Mouse (Mus musculus) embryonic facial prominence, embryonic 15.5 days (tissue): ENCODE measurements around the gene Gm49369. TPM values are rescaled to one million over a fixed set of nuclear protein-coding genes. Genes with fewer than 3 reads are reported as not detected.

Experiments used
- ATAC-seq: fragments of 200-750 bp; cut with Nextera tagmentation; 2 replicates; pipeline ENCODE4 v1.8.0; 2017; ENCODE audit warnings: low read depth, moderate TSS enrichment; ENCODE audit not compliant: insufficient number of reproducible peaks, low FRiP score, low TSS enrichment
- H3K27ac ChIP-seq: fragments of 300-500 bp; sonication (generic); replicated peaks from 2 replicates; pipeline ENCODE4 v1.5.1; 2015; ENCODE audit warnings: mild to moderate bottlenecking, inconsistent platforms
- H3K27me3 ChIP-seq: fragments of 300-500 bp; sonication (generic); 2 replicates; pipeline ENCODE4 v1.6.1; 2015; ENCODE audit warnings: inconsistent platforms
- H3K36me3 ChIP-seq: fragments of 300-500 bp; sonication (generic); 2 replicates; pipeline ENCODE4 v1.6.1; 2015; ENCODE audit warnings: mild to moderate bottlenecking, inconsistent platforms
- H3K4me1 ChIP-seq: fragments of 300-500 bp; sonication (generic); 2 replicates; pipeline ENCODE4 v1.6.1; 2015; ENCODE audit warnings: inconsistent platforms
- H3K4me2 ChIP-seq: fragments of 300-500 bp; sonication (generic); replicated peaks from 2 replicates; pipeline ENCODE4 v1.6.1; 2015; ENCODE audit warnings: mild to moderate bottlenecking, inconsistent platforms
- H3K4me3 ChIP-seq: fragments of 300-500 bp; sonication (generic); replicated peaks from 2 replicates; pipeline ENCODE4 v1.5.1; 2015; ENCODE audit warnings: mild to moderate bottlenecking, inconsistent platforms
- H3K9ac ChIP-seq: fragments of 300-500 bp; sonication (generic); 2 replicates; pipeline ENCODE4 v1.6.1; 2015; ENCODE audit warnings: inconsistent platforms
- H3K9me3 ChIP-seq: fragments of 300-500 bp; sonication (generic); replicated peaks from 2 replicates; pipeline ENCODE4 v1.6.1; 2016; ENCODE audit warnings: inconsistent platforms
- WGBS: fragments of 180-500 bp; shearing (Covaris S2); methylation state at CpG from one replicate; pipeline ENCODE4 v1.1.7; 2015; 5-methylcytosine and 5-hydroxymethylcytosine counted together
- polyA plus RNA-seq: library from polyadenylated mRNA; unstranded; fragments of >200 nt; fragmentation: Nextera tagmentation; extraction: Ambion mirVana; gene quantifications from 2 replicates; pipeline ENCODE4 v1.2.1, GENCODE M21; 2015

Gene Gm49369
- polyA plus RNA-seq, 1 experiment from 2014 or later = not detected

DNA sequence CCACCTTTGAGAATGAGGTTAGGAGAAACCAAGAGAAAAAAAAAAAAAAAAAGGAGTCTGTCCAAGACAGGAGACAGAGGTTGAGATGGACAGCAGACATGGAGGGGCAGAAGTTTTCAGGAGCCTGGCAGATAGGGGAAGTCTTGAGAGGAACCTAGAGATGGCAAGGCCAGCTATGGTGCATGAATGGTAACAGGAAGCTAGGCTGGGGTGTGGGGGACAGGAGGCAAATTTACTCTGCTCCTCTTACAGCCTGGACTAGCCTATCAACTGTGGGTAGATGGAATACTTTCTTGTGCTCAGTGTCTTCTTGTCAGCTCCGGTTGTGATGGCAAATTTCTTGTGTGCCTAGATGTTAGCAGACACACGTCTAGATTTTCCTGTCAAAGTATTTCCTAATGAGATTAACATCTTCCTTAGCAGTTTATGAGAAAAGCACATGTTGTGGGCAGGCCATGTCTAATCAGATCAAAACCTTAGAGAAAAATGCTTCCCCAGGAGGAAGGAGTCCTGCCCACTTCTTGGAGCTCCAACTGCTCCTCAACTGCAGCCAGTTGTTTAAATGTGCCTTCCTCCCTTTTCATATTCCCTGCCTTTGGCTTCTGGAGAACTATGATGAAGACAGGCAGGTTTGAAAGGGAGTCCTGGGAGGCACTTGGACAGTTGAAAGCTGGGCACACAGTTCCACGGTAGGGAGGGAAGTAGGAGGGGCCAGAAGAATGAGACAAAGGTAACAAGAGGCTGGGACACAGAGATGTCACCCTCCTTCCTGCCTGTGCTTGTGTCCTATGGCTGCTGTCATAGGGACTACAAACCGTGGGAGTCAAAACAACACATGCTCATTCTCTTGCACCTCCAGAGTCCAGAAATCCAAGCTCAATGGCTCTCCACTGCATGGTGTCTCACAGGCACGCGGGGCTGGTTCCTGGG lies 12.1 kb upstream of the Gm49369 start:
- Histone ChIP-seq H3K27ac (no peak overlapping the region), H3K36me3 (no peaks in the 10 kb centered on the region), H3K27me3 (no peaks in the 10 kb centered on the region), H3K9me3 (no peaks in the 10 kb centered on the region), H3K4me1 (no peaks in the 10 kb centered on the region), H3K9ac (no peak overlapping the region), H3K4me2 (no peak overlapping the region), H3K4me3 (no peak overlapping the region)
- WGBS = 55% methylated on average over 6 of the region's 6 CpGs
- ATAC-seq = no peak

DNA sequence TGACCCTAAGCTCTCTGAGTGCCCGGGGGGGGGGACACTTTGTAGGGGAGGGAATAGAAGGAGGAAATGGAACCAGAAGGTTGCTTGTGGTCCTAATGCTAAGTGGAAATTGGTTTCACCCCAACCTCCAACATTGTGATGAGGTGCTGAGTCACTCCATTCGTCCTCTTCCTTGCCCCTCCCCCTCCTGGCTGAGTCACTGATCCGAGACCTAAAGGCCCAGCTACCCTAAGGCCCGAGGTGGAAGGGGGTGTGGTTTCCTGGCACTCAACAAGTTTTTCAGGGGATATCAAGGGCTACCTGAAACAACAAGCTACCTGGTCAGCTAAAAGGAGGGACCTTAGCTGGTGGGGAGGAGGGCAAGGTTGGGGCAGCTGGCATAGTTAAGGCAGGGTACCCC lies 10.7 kb upstream of the Gm49369 start:
- Histone ChIP-seq H3K9me3 (no peaks in the 10 kb centered on the region), H3K4me2 (no peak overlapping the region), H3K4me1 (0 out of 2 replicates have a peak, but pooled peaks cover 3% of the 10 kb centered on the region), H3K36me3 (no peaks in the 10 kb centered on the region), H3K9ac (no peak overlapping the region), H3K4me3 (no peak overlapping the region), H3K27me3 (no peaks in the 10 kb centered on the region), H3K27ac (no peak overlapping the region)
- 28% methylated on average over 4 of the region's 4 CpGs for WGBS
- no peak for ATAC-seq

GRCm38 (mm10) chr7:142391609-142392008 lies 9.1 kb upstream of the Gm49369 start:
- no peaks in the 10 kb centered on the region for H3K36me3 ChIP-seq
- no peaks in the 10 kb centered on the region for H3K9me3 ChIP-seq
- H3K4me2 ChIP-seq = no peak overlapping the region
- WGBS = 56% methylated on average over 4 of the region's 4 CpGs
- no peak for ATAC-seq
- H3K4me3 ChIP-seq = no peak overlapping the region
- H3K27me3 ChIP-seq = no peaks in the 10 kb centered on the region
- no peak overlapping the region for H3K9ac ChIP-seq
- H3K4me1 ChIP-seq = peaks cover 12% of the 10 kb centered on the region
- no peak overlapping the region for H3K27ac ChIP-seq

DNA sequence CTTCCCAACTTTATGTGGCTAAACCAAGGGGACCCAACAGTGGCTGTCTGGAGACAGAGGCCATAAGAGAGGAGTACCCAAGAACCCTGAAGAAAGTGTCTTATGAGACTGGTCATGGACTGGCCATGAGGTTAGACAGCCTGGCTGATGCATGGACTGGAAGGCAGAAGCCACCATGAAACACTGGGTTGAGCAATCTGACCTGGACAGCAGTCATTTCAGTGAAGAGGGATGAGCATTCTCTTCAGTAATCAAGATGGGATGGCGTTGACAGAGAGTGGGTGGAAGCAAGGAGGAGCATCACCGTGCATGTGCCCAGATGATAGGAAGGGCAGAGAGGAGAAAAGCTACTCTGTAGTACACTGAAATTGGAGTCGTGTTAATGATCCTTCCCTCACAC lies 8.6 kb upstream of the Gm49369 start:
- H3K4me1 ChIP-seq = peaks cover 17% of the 10 kb centered on the region
- H3K9ac ChIP-seq = no peak overlapping the region
- no peak overlapping the region for H3K27ac ChIP-seq
- no peak for ATAC-seq
- no peak overlapping the region for H3K4me2 ChIP-seq
- 80% methylated on average over 3 of the region's 3 CpGs for WGBS
- H3K4me3 ChIP-seq = no peak overlapping the region
- H3K36me3 ChIP-seq = no peaks in the 10 kb centered on the region
- H3K9me3 ChIP-seq = no peaks in the 10 kb centered on the region
- no peaks in the 10 kb centered on the region for H3K27me3 ChIP-seq

- no peak overlapping the region for H3K4me3 ChIP-seq
- H3K9ac ChIP-seq = no peak overlapping the region
- peaks cover 5% of the 10 kb centered on the region; the same call in 1 of the 2 replicates for H3K36me3 ChIP-seq
- 85% methylated on average over 3 of the region's 3 CpGs for WGBS
- H3K4me2 ChIP-seq = no peak overlapping the region
- H3K4me1 ChIP-seq = peaks cover 26% of the 10 kb centered on the region
- H3K27ac ChIP-seq = no peak overlapping the region
- H3K27me3 ChIP-seq = no peaks in the 10 kb centered on the region
- no peak for ATAC-seq
- no peaks in the 10 kb centered on the region for H3K9me3 ChIP-seq
These were observed 7.6 kb upstream of the Gm49369 start for GRCm38 (mm10) chr7:142389961-142390650.

- Histone ChIP-seq H3K27me3 (no peaks in the 10 kb centered on the region), H3K4me2 (no peak overlapping the region), H3K4me3 (no peak overlapping the region), H3K9ac (no peak overlapping the region), H3K4me1 (peaks cover 26% of the 10 kb centered on the region), H3K36me3 (peaks cover 18% of the 10 kb centered on the region), H3K9me3 (no peaks in the 10 kb centered on the region), H3K27ac (no peak overlapping the region)
- ATAC-seq = no peak
- 94% methylated on average over 2 of the region's 2 CpGs for WGBS
These were observed 6.3 kb upstream of the Gm49369 start for GRCm38 (mm10) chr7:142388740-142389139.

DNA sequence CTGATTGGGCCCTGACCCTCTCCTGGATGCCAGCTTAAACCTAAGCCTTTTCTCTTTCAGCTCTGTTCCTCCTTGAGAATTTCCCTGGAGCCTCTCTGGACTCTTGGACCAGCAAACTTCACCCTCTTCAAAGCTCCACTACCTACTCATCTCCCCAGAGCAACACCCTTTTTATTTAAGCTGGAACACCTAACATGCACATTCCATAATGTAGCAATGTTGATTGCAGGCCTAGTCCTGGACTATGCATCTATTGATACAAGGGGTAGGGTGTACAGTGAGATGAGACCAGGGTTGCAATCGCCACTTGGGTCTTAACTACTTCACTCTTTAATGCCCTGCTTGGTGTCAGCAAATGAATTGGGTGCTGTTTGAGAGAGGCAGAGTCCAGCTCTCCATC lies 5.7 kb upstream of the Gm49369 start:
- Histone ChIP-seq H3K36me3 (peaks cover 24% of the 10 kb centered on the region), H3K4me3 (peak overlapping the region; percentile 87), H3K9ac (no peak overlapping the region), H3K4me2 (peak overlapping the region; percentile 84), H3K9me3 (no peaks in the 10 kb centered on the region), H3K27ac (peak overlapping the region; percentile 74), H3K4me1 (peaks cover 26% of the 10 kb centered on the region), H3K27me3 (no peaks in the 10 kb centered on the region)
- ATAC-seq = no peak
- 95% methylated on average over 1 of the region's 1 CpGs for WGBS

DNA sequence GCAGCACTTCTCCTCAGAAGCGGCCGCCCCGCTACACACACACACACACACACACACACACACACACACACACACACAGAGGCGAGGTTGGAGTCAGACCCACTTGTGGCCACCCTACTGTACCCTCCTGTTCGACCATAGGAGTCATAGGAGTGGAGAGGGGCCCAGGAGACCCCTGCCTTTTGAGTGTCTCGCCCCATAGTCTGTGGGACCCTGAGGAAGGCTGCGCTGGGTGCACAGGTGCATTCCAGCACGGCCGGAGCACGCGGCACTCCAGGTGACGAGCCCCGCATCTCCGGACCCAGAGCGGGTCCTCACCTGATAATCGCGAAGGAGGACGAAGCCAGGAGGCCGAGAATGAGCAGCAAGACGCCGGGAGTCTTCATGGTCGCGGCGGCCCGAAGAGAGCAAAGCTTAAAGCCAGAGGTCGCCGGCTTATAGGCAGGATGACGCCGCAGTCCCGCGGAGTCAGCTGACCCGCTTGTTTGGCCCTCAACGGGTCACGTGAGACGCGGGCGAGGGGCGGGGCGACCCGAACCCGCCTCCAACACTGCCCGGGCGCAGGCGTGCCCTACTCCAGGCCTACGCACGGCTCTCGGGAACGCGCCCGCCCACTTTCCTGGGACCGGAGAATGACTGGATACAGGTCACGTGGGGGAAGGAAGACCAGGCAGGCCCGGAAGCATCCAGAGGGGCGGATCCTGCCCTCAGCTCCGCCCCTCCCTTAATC lies 5.1 kb upstream of the Gm49369 start, which contains the start of gene Ctsd:
Gene Ctsd, minus strand, starts transcription at position 620 of the 730 bp plus-strand sequence.
- Histone ChIP-seq H3K36me3 (peaks cover 30% of the 10 kb centered on the region), H3K27ac (peak within 1 kb of the TSS; percentile 83), H3K4me2 (peak within 1 kb of the TSS; percentile 84), H3K27me3 (no peaks in the 10 kb centered on the region), H3K4me3 (peak within 1 kb of the TSS; percentile 87), H3K9ac (peak within 1 kb of the TSS; percentile 73), H3K9me3 (no peaks in the 10 kb centered on the region), H3K4me1 (peaks cover 26% of the 10 kb centered on the region)
- ATAC-seq = peak; percentile 95
- under 1% methylated on average over 55 of the region's 55 CpGs for WGBS

GRCm38 (mm10) chr7:142386621-142387201 lies 4.2 kb upstream of the Gm49369 start:
- H3K27ac ChIP-seq = peak overlapping the region; percentile 83
- H3K36me3 ChIP-seq = peaks cover 39% of the 10 kb centered on the region
- peak overlapping the region; percentile 73 for H3K9ac ChIP-seq
- H3K4me1 ChIP-seq = peaks cover 26% of the 10 kb centered on the region
- H3K4me3 ChIP-seq = peak overlapping the region; percentile 87
- H3K27me3 ChIP-seq = no peaks in the 10 kb centered on the region
- H3K9me3 ChIP-seq = no peaks in the 10 kb centered on the region
- peak overlapping the region; percentile 84 for H3K4me2 ChIP-seq
- no peak for ATAC-seq
- WGBS = 46% methylated on average over 6 of the region's 6 CpGs

DNA sequence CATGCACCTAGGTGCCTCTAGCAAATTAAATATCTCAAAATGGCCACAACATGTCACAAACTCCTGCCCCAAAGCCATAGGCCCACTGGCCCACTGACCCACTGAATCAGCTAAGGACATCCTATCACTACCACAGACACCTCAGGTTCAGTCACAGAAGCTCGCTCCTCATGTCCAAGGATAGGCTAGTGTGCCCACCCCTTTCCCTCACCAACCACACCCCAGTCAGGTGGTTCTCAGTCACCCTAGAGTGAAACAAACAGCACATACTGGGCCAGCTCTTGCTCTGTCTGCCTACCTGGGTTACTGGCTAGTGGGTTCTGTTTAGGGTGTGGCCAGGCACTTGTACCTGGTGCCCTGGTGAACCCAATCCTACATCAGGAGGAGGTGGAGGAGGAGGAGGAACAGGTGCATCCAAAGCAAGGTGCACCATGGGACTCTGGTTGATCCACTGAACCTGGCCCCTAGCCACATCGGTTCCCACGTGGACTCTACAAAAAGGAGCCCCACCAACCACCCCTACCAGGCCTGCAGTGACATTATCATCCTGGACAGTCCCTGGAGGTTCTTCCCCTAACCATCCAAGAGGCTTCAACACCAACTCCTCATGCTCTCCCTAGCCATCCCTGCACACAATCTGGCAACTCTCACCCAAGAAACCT lies 3.4 kb upstream of the Gm49369 start:
- H3K4me3 ChIP-seq = peak overlapping the region; percentile 87
- peak overlapping the region; percentile 84 for H3K4me2 ChIP-seq
- peaks cover 47% of the 10 kb centered on the region for H3K36me3 ChIP-seq
- peaks cover 26% of the 10 kb centered on the region for H3K4me1 ChIP-seq
- no peak overlapping the region for H3K9ac ChIP-seq
- no peaks in the 10 kb centered on the region for H3K9me3 ChIP-seq
- 93% methylated on average over 3 of the region's 3 CpGs for WGBS
- no peak for ATAC-seq
- H3K27ac ChIP-seq = no peak overlapping the region
- H3K27me3 ChIP-seq = no peaks in the 10 kb centered on the region
